Mouse (Mus musculus): ENCODE measurements around the gene Fhit.

Fhit gene

GRCm38 (mm10) chr14:9589121-9589520 lies 1572.7 kb downstream of the Fhit start:
- no peak for DNase-seq (ENCODE audit: low spot score)

- DNase-seq (ENCODE audit: low spot score) = no peak
Measured at GRCm38 (mm10) chr14:9587900-9588299, 1573.9 kb downstream of the Fhit start.

DNA sequence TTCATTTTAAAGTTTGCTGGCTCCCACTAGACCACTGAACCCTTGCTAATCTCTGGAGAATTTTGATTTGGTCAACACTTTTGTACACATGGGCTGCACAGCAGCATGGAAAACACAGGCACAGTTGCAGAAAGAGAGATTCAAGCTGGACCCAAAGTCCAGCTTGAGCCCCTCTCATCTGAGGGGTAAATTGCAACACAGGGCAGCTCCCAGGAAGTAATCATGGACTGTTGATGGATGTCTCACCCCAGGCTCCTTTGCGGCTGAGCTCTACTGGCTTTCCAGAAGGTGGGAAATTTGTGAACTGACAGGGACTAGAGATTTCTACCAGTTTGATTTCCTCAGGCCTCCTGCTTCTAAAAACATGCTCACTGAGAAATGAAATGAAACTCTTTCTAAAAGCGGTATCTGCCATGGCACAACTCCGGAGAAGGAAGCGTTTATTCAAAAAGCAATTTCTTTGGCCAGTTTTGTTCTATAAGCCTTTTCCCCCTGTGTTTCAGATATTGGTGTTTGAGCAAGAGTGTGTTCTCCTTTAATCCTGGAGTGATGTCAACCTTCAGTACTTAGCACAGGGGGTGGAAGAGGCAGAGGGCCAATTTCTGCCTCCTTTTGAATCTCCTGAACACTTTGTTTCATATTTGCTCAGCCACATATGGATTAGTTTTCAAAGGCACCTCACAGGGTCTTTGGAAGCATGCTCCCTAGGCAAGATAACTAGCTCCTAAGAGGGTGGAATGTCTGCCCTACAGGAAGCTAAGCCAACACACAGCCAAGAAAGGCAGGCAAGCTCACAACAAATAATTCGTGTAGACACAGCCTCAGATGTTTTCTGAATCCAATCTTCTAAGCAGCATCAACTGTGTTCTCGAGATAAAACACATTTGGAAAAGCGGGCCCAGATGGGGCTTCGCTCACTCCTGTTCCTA lies 1578.3 kb downstream of the Fhit start:
- peak; percentile 30 for DNase-seq (ENCODE audit: low spot score)

DNA sequence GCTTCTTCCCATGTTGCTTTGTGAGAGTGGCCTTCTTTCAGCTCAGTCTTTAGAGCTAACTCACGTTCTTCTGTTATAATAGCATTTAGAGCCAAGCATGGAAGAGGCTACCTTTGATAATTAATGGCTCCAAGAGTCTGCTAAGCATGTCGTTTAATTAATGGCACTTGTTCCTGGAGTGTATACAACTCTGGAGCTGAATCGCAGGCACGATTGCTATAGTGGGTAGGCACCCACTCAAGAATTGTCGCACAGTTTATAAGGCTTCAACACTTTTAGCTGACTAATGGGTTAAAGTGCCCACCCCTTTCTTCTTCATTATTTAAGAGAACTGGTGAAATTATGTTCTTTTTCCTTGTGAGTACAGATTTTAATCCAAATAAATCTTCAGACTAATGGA lies 1605.5 kb downstream of the Fhit start:
- no peak for DNase-seq (ENCODE audit: low spot score)

- DNase-seq (ENCODE audit: low spot score) = no peak
Measured at GRCm38 (mm10) chr14:9555807-9556206, 1606.0 kb downstream of the Fhit start.

- no peak for DNase-seq (ENCODE audit: low spot score)
Measured at GRCm38 (mm10) chr14:9552149-9552548, 1609.7 kb downstream of the Fhit start.

DNA sequence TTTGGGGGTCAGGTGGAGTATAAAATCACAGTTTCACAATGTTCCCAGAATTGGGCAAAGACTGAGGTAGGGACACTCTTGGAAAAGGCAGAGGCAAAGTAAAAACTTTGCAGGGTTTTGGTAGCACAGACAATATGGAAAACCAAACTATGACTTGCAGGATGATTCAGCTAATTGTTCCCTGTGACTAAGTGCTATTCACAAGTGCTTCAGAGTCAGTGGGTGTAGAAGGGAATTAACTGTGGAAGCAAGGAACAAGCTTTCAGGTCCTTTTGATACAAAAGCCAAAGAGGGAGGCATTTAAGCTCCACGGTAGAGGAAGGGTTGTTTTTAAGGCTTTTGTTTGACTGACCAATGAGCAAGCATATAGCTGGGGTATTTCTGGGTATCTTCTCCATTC lies 1613.9 kb downstream of the Fhit start:
- DNase-seq (ENCODE audit: low spot score) = no peak

GRCm38 (mm10) chr14:9544364-9544763 lies 1617.5 kb downstream of the Fhit start:
- no peak for DNase-seq (ENCODE audit: low spot score)

- no peak for DNase-seq (ENCODE audit: low spot score)
Measured at GRCm38 (mm10) chr14:9535491-9535890, 1626.3 kb downstream of the Fhit start.

GRCm38 (mm10) chr14:9529247-9529646 lies 1632.6 kb downstream of the Fhit start:
- DNase-seq (ENCODE audit: low spot score) = no peak

DNA sequence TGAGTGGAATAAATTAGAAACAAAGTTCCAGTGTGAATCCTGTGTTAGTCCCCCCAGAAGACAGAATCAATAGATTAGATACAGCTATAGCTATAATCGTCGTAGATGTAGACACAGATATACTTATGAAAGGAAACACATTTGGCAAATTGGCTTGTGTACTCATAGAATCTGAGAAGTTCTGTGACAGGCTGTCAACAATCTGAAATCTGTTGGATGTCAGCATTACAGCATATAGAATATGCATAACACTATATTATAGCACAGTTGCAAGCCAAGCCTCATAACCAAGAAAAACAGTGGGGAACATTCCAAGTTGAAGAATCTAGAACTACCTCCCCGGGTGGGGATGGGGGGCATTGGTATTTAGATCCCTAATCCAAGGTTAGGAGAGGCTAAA lies 1635.7 kb downstream of the Fhit start:
- DNase-seq (ENCODE audit: low spot score) = no peak

GRCm38 (mm10) chr14:9517651-9518050 lies 1644.2 kb downstream of the Fhit start:
- no peak for DNase-seq (ENCODE audit: low spot score)

- no peak for DNase-seq (ENCODE audit: low spot score)
Measured at GRCm38 (mm10) chr14:9509678-9510077, 1652.2 kb downstream of the Fhit start.

Data from yolk sac, embryonic 10.5 days (tissue).